Mouse (Mus musculus): ENCODE data around the gene Zfp566. TPM values are rescaled to one million over a fixed set of nuclear protein-coding genes. Genes with fewer than 3 reads are reported as not detected.

Zfp566 gene
- total and polyA plus RNA-seq, 2 experiments from 2014 or later = 0.93 to 18.0 TPM

DNA sequence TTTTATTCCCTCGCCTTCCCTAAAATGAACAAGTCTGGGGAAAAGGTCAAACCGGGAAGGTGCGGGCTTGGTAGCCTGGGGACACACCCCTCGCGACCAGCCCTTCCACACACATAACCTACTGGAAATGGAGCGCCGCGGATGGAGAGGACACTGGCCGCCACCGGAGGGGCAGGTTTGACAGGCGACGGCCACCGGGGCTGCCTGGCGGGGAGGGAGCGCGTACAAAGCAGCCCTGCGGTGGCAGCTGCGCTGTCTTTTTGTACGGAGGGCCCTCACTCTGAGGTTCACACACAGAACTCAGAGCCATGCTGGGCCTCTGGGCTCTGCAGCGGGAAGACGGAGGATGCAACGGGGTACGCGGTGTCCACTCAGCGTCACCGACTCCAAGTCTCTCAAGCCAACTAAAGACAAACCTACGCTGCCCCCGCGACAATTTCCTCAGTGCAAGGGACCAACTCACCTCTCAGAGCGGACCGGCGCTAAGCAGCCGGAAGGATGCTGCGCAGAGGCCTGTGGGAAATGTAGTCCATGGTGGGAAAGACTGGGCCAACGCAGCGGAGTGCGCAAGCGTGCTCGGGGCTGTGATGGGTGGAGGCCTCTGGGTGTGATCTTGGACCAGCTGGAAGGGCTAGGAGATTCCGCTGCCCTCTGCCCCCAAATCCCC, 39.3 kb downstream of the Zfp566 start, which contains the start of gene Zfp14:
Zfp14 (minus strand) TSS at position 499 of the 667 bp plus-strand sequence.
- peaks cover 3% of the 10 kb centered on the region; the same call in 1 of the 2 replicates for H3K36me3 ChIP-seq (ENCODE audit: insufficient read depth, low read length)
- H3K9ac ChIP-seq (replicated peaks; ENCODE audit: low read length, poor library complexity, severe bottlenecking) = peak within 1 kb of the TSS; percentile 82
- no peaks in the 10 kb centered on the region for H3K27me3 ChIP-seq (ENCODE audit: insufficient read depth, low read length)
- no peaks in the 10 kb centered on the region for H3K4me1 ChIP-seq (ENCODE audit: insufficient read depth, low read length)
- H3K4me3 ChIP-seq (ENCODE audit: low read depth, low read length) = peak within 1 kb of the TSS; percentile 73
- no peaks in the 10 kb centered on the region for H3K9me3 ChIP-seq (ENCODE audit: low read length)
- ATAC-seq (ENCODE audit: low FRiP score) = peak; percentile 98
- peak within 1 kb of the TSS; percentile 78 for H3K27ac ChIP-seq (ENCODE audit: low read depth, low read length)
- TF ChIP-seq CTCF (IDR thresholded peaks at IDR 0.05) = no peak
- WGBS = under 1% methylated on average over 40 of the region's 40 CpGs
- peak within 1 kb of the TSS; percentile 79 for H3K4me2 ChIP-seq (ENCODE audit: low read depth, low read length, poor library complexity, severe bottlenecking)
- peak; percentile 95 for DNase-seq (ENCODE audit: low spot score)

DNA sequence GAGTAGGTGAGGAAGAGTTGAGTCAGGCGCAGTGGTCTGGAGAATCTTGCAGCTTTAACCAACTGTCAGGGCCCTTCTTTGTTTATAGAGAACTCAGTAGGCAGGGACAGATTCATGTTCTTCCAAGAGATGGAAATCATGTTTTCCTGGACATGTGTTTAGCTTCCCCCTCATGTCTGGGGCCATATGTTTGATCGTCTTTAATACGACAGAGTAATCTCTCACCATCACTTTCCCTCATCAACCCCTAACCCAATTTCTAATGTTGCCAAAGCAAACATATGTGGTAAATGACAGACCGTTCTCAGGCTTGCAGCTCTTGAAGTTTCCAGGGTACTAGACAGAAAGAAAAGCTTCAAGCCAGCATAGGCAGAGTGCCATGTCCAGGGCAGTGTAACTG, 42.2 kb downstream of the Zfp566 start:
- H3K4me2 ChIP-seq (ENCODE audit: low read depth, low read length, poor library complexity, severe bottlenecking) = no peak overlapping the region
- DNase-seq (ENCODE audit: low spot score) (no peak), ATAC-seq (ENCODE audit: low FRiP score) (no peak)
- H3K27me3 ChIP-seq (ENCODE audit: insufficient read depth, low read length) = no peaks in the 10 kb centered on the region
- 95% methylated on average over 4 of the region's 4 CpGs for WGBS
- H3K4me1 ChIP-seq (ENCODE audit: insufficient read depth, low read length) = no peaks in the 10 kb centered on the region
- no peak overlapping the region for H3K9ac ChIP-seq (replicated peaks; ENCODE audit: low read length, poor library complexity, severe bottlenecking)
- H3K27ac ChIP-seq (ENCODE audit: low read depth, low read length) = no peak overlapping the region
- peaks cover 4% of the 10 kb centered on the region; the same call in 1 of the 2 replicates for H3K36me3 ChIP-seq (ENCODE audit: insufficient read depth, low read length)
- no peak for TF ChIP-seq CTCF (IDR thresholded peaks at IDR 0.05)
- no peak overlapping the region for H3K4me3 ChIP-seq (ENCODE audit: low read depth, low read length)
- H3K9me3 ChIP-seq (ENCODE audit: low read length) = no peaks in the 10 kb centered on the region

DNA sequence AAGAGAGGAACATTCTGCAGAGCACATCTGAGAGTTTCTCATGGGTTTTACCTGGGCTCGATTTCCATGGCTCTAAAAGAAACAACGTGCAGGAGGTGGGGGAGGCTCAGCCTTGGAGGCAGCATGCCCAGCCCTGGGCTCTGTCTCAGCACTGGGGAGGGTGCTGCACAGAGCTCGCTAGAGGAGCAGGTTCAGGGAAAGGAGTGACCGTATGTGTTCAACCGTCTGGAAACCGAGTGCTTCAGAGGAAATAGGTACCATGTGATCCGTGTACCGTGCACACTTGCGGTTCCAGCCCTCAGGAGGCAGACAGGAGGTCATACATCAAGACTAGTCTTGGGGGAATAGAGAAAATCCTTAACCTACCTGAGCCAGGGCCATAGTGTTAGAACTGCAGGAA, 46.0 kb downstream of the Zfp566 start:
- WGBS = 62% methylated on average over 9 of the region's 9 CpGs

DNA sequence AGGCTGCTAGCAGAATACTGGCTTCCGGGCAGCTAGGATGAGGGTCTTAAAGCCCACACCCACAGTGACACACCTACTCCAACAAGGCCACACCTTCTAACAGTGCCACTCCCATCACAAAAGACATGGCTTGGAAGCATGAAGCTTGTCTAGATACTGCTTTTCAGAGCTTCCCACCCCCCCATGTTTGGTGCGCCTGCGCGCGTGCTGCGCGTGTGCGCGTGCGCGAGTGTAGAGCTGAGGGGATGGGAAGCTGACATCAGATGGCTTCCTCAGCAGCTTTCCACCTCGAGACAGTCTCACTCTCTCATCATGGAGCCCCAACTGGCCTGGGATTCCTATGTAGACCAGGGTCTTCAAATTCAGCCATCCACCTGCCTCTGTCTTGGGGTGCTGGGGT, 56.0 kb downstream of the Zfp566 start:
- Histone ChIP-seq H3K27ac (ENCODE audit: low read depth, low read length) (no peak overlapping the region), H3K9ac (replicated peaks; ENCODE audit: low read length, poor library complexity, severe bottlenecking) (no peak overlapping the region), H3K4me2 (ENCODE audit: low read depth, low read length, poor library complexity, severe bottlenecking) (no peak overlapping the region), H3K4me3 (ENCODE audit: low read depth, low read length) (no peak overlapping the region), H3K9me3 (ENCODE audit: low read length) (no peaks in the 10 kb centered on the region), H3K4me1 (ENCODE audit: insufficient read depth, low read length) (no peaks in the 10 kb centered on the region), H3K36me3 (ENCODE audit: insufficient read depth, low read length) (peaks cover 24% of the 10 kb centered on the region; the same call in 1 of the 2 replicates), H3K27me3 (ENCODE audit: insufficient read depth, low read length) (no peaks in the 10 kb centered on the region)
- no peak for DNase-seq (ENCODE audit: low spot score)
- WGBS = 94% methylated on average over 12 of the region's 12 CpGs
- no peak for ATAC-seq (ENCODE audit: low FRiP score)
- TF ChIP-seq CTCF (IDR thresholded peaks at IDR 0.05) = no peak

More for the DNA sequence above, 46.0 kb downstream of the Zfp566 start:
- no peak overlapping the region for H3K27ac ChIP-seq (ENCODE audit: low read depth, low read length)
- no peak overlapping the region for H3K9ac ChIP-seq (replicated peaks; ENCODE audit: low read length, poor library complexity, severe bottlenecking)
- H3K4me3 ChIP-seq (ENCODE audit: low read depth, low read length) = no peak overlapping the region
- TF ChIP-seq CTCF (IDR thresholded peaks at IDR 0.05) = no peak
- no peaks in the 10 kb centered on the region for H3K27me3 ChIP-seq (ENCODE audit: insufficient read depth, low read length)
- H3K4me2 ChIP-seq (ENCODE audit: low read depth, low read length, poor library complexity, severe bottlenecking) = no peak overlapping the region
- DNase-seq (ENCODE audit: low spot score) (no peak), ATAC-seq (ENCODE audit: low FRiP score) (no peak)
- H3K4me1 ChIP-seq (ENCODE audit: insufficient read depth, low read length) = no peaks in the 10 kb centered on the region
- peaks cover 9% of the 10 kb centered on the region for H3K36me3 ChIP-seq (ENCODE audit: insufficient read depth, low read length)
- no peaks in the 10 kb centered on the region for H3K9me3 ChIP-seq (ENCODE audit: low read length)

DNA sequence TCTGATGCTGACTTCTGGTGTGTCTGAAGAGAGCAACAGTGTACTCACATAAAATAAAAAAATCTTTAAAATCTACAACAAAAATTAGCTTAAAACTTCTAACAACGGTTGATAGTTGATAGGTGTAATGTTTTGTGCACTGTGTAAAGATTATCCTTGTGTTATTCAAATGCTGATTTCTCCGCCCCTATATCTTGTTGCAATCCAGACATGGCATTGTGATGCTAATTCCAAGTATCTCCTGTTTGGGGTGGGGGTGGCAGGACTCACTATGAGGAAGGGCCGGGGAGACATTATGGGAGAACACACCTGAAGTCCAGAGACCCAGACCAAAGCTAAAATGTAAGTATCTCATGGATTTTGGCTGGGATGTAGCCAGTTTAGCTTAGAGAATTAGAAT, 58.9 kb downstream of the Zfp566 start:
- no peak overlapping the region for H3K4me3 ChIP-seq (ENCODE audit: low read depth, low read length)
- H3K9me3 ChIP-seq (ENCODE audit: low read length) = no peaks in the 10 kb centered on the region
- no peaks in the 10 kb centered on the region for H3K4me1 ChIP-seq (ENCODE audit: insufficient read depth, low read length)
- no peak for TF ChIP-seq CTCF (IDR thresholded peaks at IDR 0.05)
- DNase-seq (ENCODE audit: low spot score) (no peak), ATAC-seq (ENCODE audit: low FRiP score) (no peak)
- 0 out of 2 replicates have a peak, but pooled peaks cover 1% of the 10 kb centered on the region for H3K36me3 ChIP-seq (ENCODE audit: insufficient read depth, low read length)
- H3K27ac ChIP-seq (ENCODE audit: low read depth, low read length) = no peak overlapping the region
- 74% methylated on average over 3 of the region's 3 CpGs for WGBS
- no peak overlapping the region for H3K4me2 ChIP-seq (ENCODE audit: low read depth, low read length, poor library complexity, severe bottlenecking)
- no peaks in the 10 kb centered on the region for H3K27me3 ChIP-seq (ENCODE audit: insufficient read depth, low read length)
- H3K9ac ChIP-seq (replicated peaks; ENCODE audit: low read length, poor library complexity, severe bottlenecking) = no peak overlapping the region

DNA sequence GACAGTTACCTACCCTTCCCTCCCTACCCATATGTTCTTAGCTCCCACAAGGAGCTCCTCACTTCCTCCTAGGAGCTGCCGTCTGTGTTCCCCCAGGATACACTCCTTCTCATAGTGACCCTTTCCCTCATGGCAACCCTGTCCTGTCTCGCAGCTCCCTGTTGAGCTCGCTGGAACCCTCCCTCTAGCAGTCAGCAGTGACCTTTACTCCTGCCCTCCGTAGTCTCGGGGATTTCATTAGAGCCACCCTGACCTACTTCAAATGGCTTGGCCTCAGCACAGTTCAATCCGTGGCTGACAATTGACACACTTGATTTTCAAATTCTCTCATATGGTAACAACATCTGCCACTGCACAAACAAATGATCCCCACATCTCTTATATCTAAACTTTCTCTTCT, 59.6 kb downstream of the Zfp566 start:
- Histone ChIP-seq H3K36me3 (ENCODE audit: insufficient read depth, low read length) (0 out of 2 replicates have a peak, but pooled peaks cover 6% of the 10 kb centered on the region), H3K27ac (ENCODE audit: low read depth, low read length) (no peak overlapping the region), H3K4me2 (ENCODE audit: low read depth, low read length, poor library complexity, severe bottlenecking) (no peak overlapping the region), H3K9me3 (ENCODE audit: low read length) (no peaks in the 10 kb centered on the region), H3K4me3 (ENCODE audit: low read depth, low read length) (no peak overlapping the region), H3K9ac (replicated peaks; ENCODE audit: low read length, poor library complexity, severe bottlenecking) (no peak overlapping the region), H3K27me3 (ENCODE audit: insufficient read depth, low read length) (no peaks in the 10 kb centered on the region), H3K4me1 (ENCODE audit: insufficient read depth, low read length) (no peaks in the 10 kb centered on the region)
- no peak for TF ChIP-seq CTCF (IDR thresholded peaks at IDR 0.05)
- no peak for DNase-seq (ENCODE audit: low spot score)
- no peak for ATAC-seq (ENCODE audit: low FRiP score)
- WGBS = 33% methylated on average over 6 of the region's 6 CpGs
